Mouse (Mus musculus): Measurements from ENCODE around the gene Emb. TPM values are rescaled to one million over a fixed set of nuclear protein-coding genes. Genes with fewer than 3 reads are reported as not detected.

Gene Emb
- 9.8 and 11.9 TPM in 2 replicates for polyA plus RNA-seq (2012; rRNA removed)

GRCm38 (mm10) chr13:117208236-117208635, at the start of gene Emb:
Emb (plus strand) TSS chr13:117208536.

GRCm38 (mm10) chr13:117220501-117221321, 12.4 kb downstream of the Emb start, which contains the start of gene Gm17509:
Gm17509 (minus strand) TSS chr13:117221075.

Other genes starting within 250 kb of the Emb start
- 40.8 and 47.0 TPM in 2 replicates for gene Parp8, start 183.0 kb upstream of the Emb start, polyA plus RNA-seq (2012; rRNA removed)
- gene Gm17509, start 12.5 kb downstream of the Emb start, polyA plus RNA-seq (2012; rRNA removed) = 0.74 and 0.81 TPM in 2 replicates